Mouse (Mus musculus) erythroblast, embryonic 14.5 days (primary cell): Measurements from ENCODE around the gene Kmt2b.

Experiments used
- GATA1 ChIP-seq: IDR thresholded peaks from 2 replicates; pipeline ENCODE4 v1.6.1; 2012; ENCODE audit warnings: low read length, inconsistent platforms, mixed read lengths
- TAL1 ChIP-seq: IDR thresholded peaks from 3 replicates; pipeline ENCODE4 v1.6.1; 2012; ENCODE audit warnings: low read length, inconsistent platforms, mixed read lengths

- TF ChIP-seq TAL1 (no peak), GATA1 (no peak)
Observed at GRCm38 (mm10) chr7:30557901-30558514, 30.5 kb downstream of the Kmt2b start.
